Mouse (Mus musculus): Measurements from ENCODE around the gene Adgrg6. TPM values are rescaled to one million over a fixed set of nuclear protein-coding genes. Genes with fewer than 3 reads are reported as not detected.

Gene Adgrg6
- polyA plus RNA-seq, 1 experiment from 2014 or later = 2.8 TPM

DNA sequence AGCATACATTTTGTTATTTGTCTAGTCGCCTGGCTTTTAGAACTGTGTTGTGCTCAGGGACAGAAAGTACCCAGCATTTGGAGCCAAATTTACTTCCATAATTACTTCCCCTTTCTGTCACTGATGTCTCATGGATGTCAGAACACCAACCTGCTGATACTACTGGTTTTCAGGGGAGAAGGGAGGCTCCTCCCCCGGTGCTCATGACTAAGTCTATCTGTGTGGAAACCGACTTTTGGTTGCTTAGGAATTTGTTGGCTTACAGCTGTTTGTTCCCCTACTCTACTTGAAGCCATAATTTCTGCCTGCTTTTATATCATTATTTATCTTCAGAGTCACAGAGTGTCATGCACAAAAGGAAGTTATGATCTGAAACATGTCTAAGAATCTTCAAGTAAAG lies 14.4 kb downstream of the Adgrg6 start:
- no peaks in the 10 kb centered on the region for H3K9me3 ChIP-seq
- no peaks in the 10 kb centered on the region for H3K36me3 ChIP-seq
- no peak for ATAC-seq
- H3K4me1 ChIP-seq (replicated peaks) = no peaks in the 10 kb centered on the region
- no peak overlapping the region for H3K4me2 ChIP-seq (replicated peaks)
- H3K27ac ChIP-seq = no peak overlapping the region
- no peak overlapping the region for H3K4me3 ChIP-seq (replicated peaks)
- 74% methylated on average over 3 of the region's 3 CpGs for WGBS
- H3K27me3 ChIP-seq (replicated peaks) = no peaks in the 10 kb centered on the region
- no peak overlapping the region for H3K9ac ChIP-seq

DNA sequence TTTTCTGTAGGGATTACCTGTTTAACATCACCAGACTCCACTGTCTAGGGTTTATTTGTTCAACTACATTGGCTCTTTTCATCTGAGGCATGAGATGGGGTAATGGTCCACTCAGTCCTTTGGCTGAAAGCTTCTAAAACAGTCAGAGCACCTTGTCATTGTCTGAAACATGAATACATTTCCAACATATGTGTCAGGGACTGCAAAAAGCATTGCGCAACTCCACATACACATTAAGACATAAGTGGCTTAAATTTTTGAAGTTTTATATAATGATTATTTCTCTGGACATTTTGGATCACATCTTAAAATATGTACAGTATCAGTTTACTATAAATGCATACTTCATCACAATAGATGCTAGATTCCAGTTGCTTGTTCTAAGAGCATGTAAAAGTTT lies 14.8 kb downstream of the Adgrg6 start:
- Histone ChIP-seq H3K27ac (no peak overlapping the region), H3K36me3 (no peaks in the 10 kb centered on the region), H3K27me3 (replicated peaks) (no peaks in the 10 kb centered on the region), H3K9ac (no peak overlapping the region), H3K4me3 (replicated peaks) (no peak overlapping the region), H3K4me2 (replicated peaks) (no peak overlapping the region), H3K4me1 (replicated peaks) (no peaks in the 10 kb centered on the region), H3K9me3 (no peaks in the 10 kb centered on the region)
- 96% methylated on average over 1 of the region's 1 CpGs for WGBS
- no peak for ATAC-seq

GRCm38 (mm10) chr10:14527765-14528164 lies 17.7 kb downstream of the Adgrg6 start:
- H3K4me3 ChIP-seq (replicated peaks) = no peak overlapping the region
- H3K36me3 ChIP-seq = no peaks in the 10 kb centered on the region
- no peak overlapping the region for H3K9ac ChIP-seq
- no peaks in the 10 kb centered on the region for H3K9me3 ChIP-seq
- no peak for ATAC-seq
- H3K27ac ChIP-seq = no peak overlapping the region
- H3K4me1 ChIP-seq (replicated peaks) = no peaks in the 10 kb centered on the region
- no peaks in the 10 kb centered on the region for H3K27me3 ChIP-seq (replicated peaks)
- WGBS = 62% methylated on average over 2 of the region's 2 CpGs
- no peak overlapping the region for H3K4me2 ChIP-seq (replicated peaks)

- H3K27me3 ChIP-seq (replicated peaks) = no peaks in the 10 kb centered on the region
- no peaks in the 10 kb centered on the region for H3K9me3 ChIP-seq
- no peaks in the 10 kb centered on the region for H3K4me1 ChIP-seq (replicated peaks)
- no peaks in the 10 kb centered on the region for H3K36me3 ChIP-seq
- ATAC-seq = no peak
- no peak overlapping the region for H3K9ac ChIP-seq
- no peak overlapping the region for H3K4me3 ChIP-seq (replicated peaks)
- WGBS = 93% methylated on average over 5 of the region's 5 CpGs
- no peak overlapping the region for H3K27ac ChIP-seq
- no peak overlapping the region for H3K4me2 ChIP-seq (replicated peaks)
These were observed 22.7 kb downstream of the Adgrg6 start for GRCm38 (mm10) chr10:14522729-14523128.

- H3K36me3 ChIP-seq = no peaks in the 10 kb centered on the region
- H3K27ac ChIP-seq = no peak overlapping the region
- H3K4me3 ChIP-seq (replicated peaks) = no peak overlapping the region
- no peaks in the 10 kb centered on the region for H3K4me1 ChIP-seq (replicated peaks)
- H3K4me2 ChIP-seq (replicated peaks) = no peak overlapping the region
- H3K9ac ChIP-seq = no peak overlapping the region
- ATAC-seq = no peak
- 39% methylated on average over 8 of the region's 8 CpGs for WGBS
- no peaks in the 10 kb centered on the region for H3K9me3 ChIP-seq
- no peaks in the 10 kb centered on the region for H3K27me3 ChIP-seq (replicated peaks)
These were observed 24.4 kb downstream of the Adgrg6 start for GRCm38 (mm10) chr10:14520912-14521675.

GRCm38 (mm10) chr10:14517909-14518308 lies 27.6 kb downstream of the Adgrg6 start:
- H3K9ac ChIP-seq = no peak overlapping the region
- H3K4me3 ChIP-seq (replicated peaks) = no peak overlapping the region
- no peaks in the 10 kb centered on the region for H3K27me3 ChIP-seq (replicated peaks)

DNA sequence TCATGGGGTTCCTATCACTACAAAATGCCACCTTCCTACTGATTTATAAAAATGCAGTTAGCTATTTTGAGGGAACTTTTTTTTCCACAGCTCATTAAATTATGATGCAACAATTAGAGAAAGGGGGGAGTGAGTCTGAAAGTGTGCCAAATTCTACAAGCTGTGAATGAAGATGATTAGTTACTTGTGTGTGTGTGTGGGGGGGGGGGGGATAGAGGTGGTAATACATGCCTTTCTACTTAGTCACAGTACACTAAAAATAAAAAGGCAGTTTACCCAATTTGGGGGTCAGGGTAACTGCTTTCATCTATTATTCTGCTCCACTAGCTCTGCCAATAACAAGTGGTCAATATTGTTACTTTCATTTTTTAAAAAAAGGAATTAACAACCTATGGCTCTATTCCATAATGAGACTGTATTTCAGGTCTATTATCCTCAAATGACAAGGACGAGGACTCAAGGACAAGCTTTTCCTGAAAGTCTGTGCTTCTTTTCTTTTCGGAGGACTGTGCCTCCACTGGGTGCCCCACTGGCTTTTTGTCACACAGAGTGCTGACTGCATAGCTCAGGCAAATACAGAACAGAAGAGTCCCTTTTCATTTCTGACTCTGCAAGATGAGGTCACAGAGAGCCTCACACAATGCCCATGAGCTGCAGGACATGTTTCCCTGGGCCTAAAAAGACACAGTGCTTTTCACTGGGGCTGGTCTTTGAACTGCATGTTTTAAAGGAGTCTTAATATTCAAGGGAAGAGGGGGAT lies 33.4 kb downstream of the Adgrg6 start:
- no peaks in the 10 kb centered on the region for H3K27me3 ChIP-seq (replicated peaks)
- ATAC-seq = no peak
- no peak overlapping the region for H3K4me3 ChIP-seq (replicated peaks)
- no peak overlapping the region for H3K4me2 ChIP-seq (replicated peaks)
- no peaks in the 10 kb centered on the region for H3K36me3 ChIP-seq
- H3K27ac ChIP-seq = no peak overlapping the region
- 75% methylated on average over 2 of the region's 2 CpGs for WGBS
- H3K9ac ChIP-seq = no peak overlapping the region
- H3K4me1 ChIP-seq (replicated peaks) = no peaks in the 10 kb centered on the region
- no peaks in the 10 kb centered on the region for H3K9me3 ChIP-seq

More at GRCm38 (mm10) chr10:14517909-14518308, 27.6 kb downstream of the Adgrg6 start:
- no peak for ATAC-seq
- H3K9me3 ChIP-seq = no peaks in the 10 kb centered on the region
- H3K36me3 ChIP-seq = no peaks in the 10 kb centered on the region
- H3K4me1 ChIP-seq (replicated peaks) = no peaks in the 10 kb centered on the region
- no peak overlapping the region for H3K4me2 ChIP-seq (replicated peaks)
- 61% methylated on average over 5 of the region's 5 CpGs for WGBS
- H3K27ac ChIP-seq = no peak overlapping the region

- 64% methylated on average over 3 of the region's 3 CpGs for WGBS
- H3K36me3 ChIP-seq = no peaks in the 10 kb centered on the region
- no peaks in the 10 kb centered on the region for H3K9me3 ChIP-seq
- H3K4me1 ChIP-seq (replicated peaks) = no peaks in the 10 kb centered on the region
- no peak overlapping the region for H3K4me3 ChIP-seq (replicated peaks)
- H3K27ac ChIP-seq = no peak overlapping the region
- no peak for ATAC-seq
- no peak overlapping the region for H3K9ac ChIP-seq
- no peak overlapping the region for H3K4me2 ChIP-seq (replicated peaks)
- H3K27me3 ChIP-seq (replicated peaks) = no peaks in the 10 kb centered on the region
These were observed 34.3 kb downstream of the Adgrg6 start for GRCm38 (mm10) chr10:14511157-14511556.

- Histone ChIP-seq H3K4me2 (replicated peaks) (no peak overlapping the region), H3K36me3 (no peaks in the 10 kb centered on the region), H3K9me3 (no peaks in the 10 kb centered on the region), H3K9ac (no peak overlapping the region), H3K4me1 (replicated peaks) (no peaks in the 10 kb centered on the region), H3K27me3 (replicated peaks) (no peaks in the 10 kb centered on the region), H3K27ac (no peak overlapping the region), H3K4me3 (replicated peaks) (no peak overlapping the region)
- ATAC-seq = no peak
These were observed 49.8 kb downstream of the Adgrg6 start for GRCm38 (mm10) chr10:14495658-14496057.

- no peaks in the 10 kb centered on the region for H3K4me1 ChIP-seq (replicated peaks)
- no peaks in the 10 kb centered on the region for H3K9me3 ChIP-seq
- H3K4me2 ChIP-seq (replicated peaks) = no peak overlapping the region
- no peak overlapping the region for H3K9ac ChIP-seq
- H3K36me3 ChIP-seq = no peaks in the 10 kb centered on the region
- H3K27ac ChIP-seq = no peak overlapping the region
- H3K4me3 ChIP-seq (replicated peaks) = no peak overlapping the region
- ATAC-seq = no peak
- H3K27me3 ChIP-seq (replicated peaks) = no peaks in the 10 kb centered on the region
These were observed 50.3 kb downstream of the Adgrg6 start for GRCm38 (mm10) chr10:14495204-14495603.

DNA sequence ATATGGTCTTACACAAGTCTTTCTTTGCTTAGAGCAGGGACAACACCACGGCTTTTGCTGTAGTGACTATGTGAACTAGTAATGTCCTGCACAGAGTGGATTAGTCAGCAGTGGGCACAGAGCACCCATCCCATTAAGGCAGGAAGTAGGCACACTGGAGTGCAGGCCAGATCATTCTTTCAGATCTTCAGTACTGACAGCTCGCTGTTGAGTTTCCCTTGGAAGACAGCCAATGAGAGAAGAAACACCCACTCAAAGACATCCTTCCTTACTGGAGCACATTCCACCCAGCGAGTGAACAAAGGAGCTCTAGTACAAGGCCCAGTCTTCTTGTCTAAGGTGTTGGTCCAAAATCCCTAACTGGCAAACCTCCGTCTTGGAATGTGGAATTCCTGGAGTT lies 53.6 kb downstream of the Adgrg6 start:
- no peaks in the 10 kb centered on the region for H3K9me3 ChIP-seq
- ATAC-seq = no peak
- no peak overlapping the region for H3K9ac ChIP-seq
- H3K4me2 ChIP-seq (replicated peaks) = no peak overlapping the region
- H3K36me3 ChIP-seq = no peaks in the 10 kb centered on the region
- no peaks in the 10 kb centered on the region for H3K27me3 ChIP-seq (replicated peaks)
- no peak overlapping the region for H3K27ac ChIP-seq
- H3K4me3 ChIP-seq (replicated peaks) = no peak overlapping the region
- H3K4me1 ChIP-seq (replicated peaks) = no peaks in the 10 kb centered on the region
- WGBS = 77% methylated on average over 4 of the region's 4 CpGs

DNA sequence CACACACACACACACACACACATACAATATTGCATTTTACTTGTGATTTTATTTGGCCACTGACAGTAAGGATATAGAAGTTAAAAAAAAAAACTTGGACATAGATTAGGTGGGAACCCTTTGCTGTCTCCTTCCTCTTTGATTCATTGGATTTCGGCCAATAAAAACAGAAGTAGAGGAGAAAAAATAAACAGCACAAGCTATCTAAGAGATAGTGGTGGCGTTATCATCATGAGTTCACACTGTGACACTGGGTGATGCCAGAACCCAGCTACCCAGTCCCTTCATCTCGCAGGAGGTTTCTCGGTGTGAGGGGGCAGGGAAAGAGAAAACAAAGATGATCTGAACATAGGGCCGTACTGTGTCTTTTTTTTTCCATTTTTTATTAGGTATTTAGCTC lies 62.2 kb downstream of the Adgrg6 start:
- 61% methylated on average over 5 of the region's 5 CpGs for WGBS
- Histone ChIP-seq H3K36me3 (no peaks in the 10 kb centered on the region), H3K9ac (no peak overlapping the region), H3K9me3 (no peaks in the 10 kb centered on the region), H3K4me1 (replicated peaks) (no peaks in the 10 kb centered on the region), H3K27me3 (replicated peaks) (no peaks in the 10 kb centered on the region), H3K4me2 (replicated peaks) (no peak overlapping the region), H3K4me3 (replicated peaks) (no peak overlapping the region), H3K27ac (no peak overlapping the region)
- no peak for ATAC-seq

GRCm38 (mm10) chr10:14482483-14482882 lies 63.0 kb downstream of the Adgrg6 start:
- H3K27ac ChIP-seq = no peak overlapping the region
- H3K9ac ChIP-seq = no peak overlapping the region
- no peaks in the 10 kb centered on the region for H3K36me3 ChIP-seq
- no peak overlapping the region for H3K4me2 ChIP-seq (replicated peaks)
- H3K4me1 ChIP-seq (replicated peaks) = no peaks in the 10 kb centered on the region
- H3K9me3 ChIP-seq = no peaks in the 10 kb centered on the region
- ATAC-seq = peak; percentile 41; the same call in 1 of the 2 replicates
- no peak overlapping the region for H3K4me3 ChIP-seq (replicated peaks)
- H3K27me3 ChIP-seq (replicated peaks) = no peaks in the 10 kb centered on the region
- WGBS = 54% methylated on average over 5 of the region's 5 CpGs

All from intestine, embryonic 15.5 days (tissue).